Mouse (Mus musculus): ENCODE data around the gene Ctbp2.

The Ctbp2 gene

GRCm38 (mm10) chr7:133039556-133040255 lies 84.4 kb downstream of the Ctbp2 start:
- DNase-seq: no peak

GRCm38 (mm10) chr7:133037618-133038017 lies 86.5 kb downstream of the Ctbp2 start:
- DNase-seq: no peak

- no peak for DNase-seq
These were observed 86.9 kb downstream of the Ctbp2 start for GRCm38 (mm10) chr7:133037217-133037616.

GRCm38 (mm10) chr7:133035901-133036300 lies 88.3 kb downstream of the Ctbp2 start:
- DNase-seq: no peak

- DNase-seq: peak; percentile 10
These were observed 91.5 kb downstream of the Ctbp2 start for GRCm38 (mm10) chr7:133032589-133033203.

- DNase-seq: no peak
These were observed 94.6 kb downstream of the Ctbp2 start for GRCm38 (mm10) chr7:133029496-133030047.

GRCm38 (mm10) chr7:133029004-133029403 lies 95.2 kb downstream of the Ctbp2 start:
- no peak for DNase-seq

- no peak for DNase-seq
These were observed 96.2 kb downstream of the Ctbp2 start for GRCm38 (mm10) chr7:133027930-133028329.

- no peak for DNase-seq
These were observed 99.5 kb downstream of the Ctbp2 start for GRCm38 (mm10) chr7:133024694-133025093.

- no peak for DNase-seq
These were observed 104.6 kb downstream of the Ctbp2 start for GRCm38 (mm10) chr7:133019481-133020020.

GRCm38 (mm10) chr7:133018961-133019360 lies 105.2 kb downstream of the Ctbp2 start:
- DNase-seq: no peak

- DNase-seq: no peak
These were observed 108.6 kb downstream of the Ctbp2 start for GRCm38 (mm10) chr7:133015416-133016070.

- DNase-seq: no peak
These were observed 109.5 kb downstream of the Ctbp2 start for GRCm38 (mm10) chr7:133014631-133015030.

GRCm38 (mm10) chr7:133013923-133014322 lies 110.2 kb downstream of the Ctbp2 start:
- no peak for DNase-seq

- no peak for DNase-seq
These were observed 111.4 kb downstream of the Ctbp2 start for GRCm38 (mm10) chr7:133012637-133013366.

- no peak for DNase-seq
These were observed 112.5 kb downstream of the Ctbp2 start for GRCm38 (mm10) chr7:133011611-133012010.

- no peak for DNase-seq
These were observed 113.0 kb downstream of the Ctbp2 start for GRCm38 (mm10) chr7:133011191-133011590.

GRCm38 (mm10) chr7:133010477-133010876 lies 113.7 kb downstream of the Ctbp2 start:
- no peak for DNase-seq

- DNase-seq: no peak
These were observed 114.5 kb downstream of the Ctbp2 start for GRCm38 (mm10) chr7:133009676-133010075.

GRCm38 (mm10) chr7:133008663-133009062 lies 115.5 kb downstream of the Ctbp2 start:
- DNase-seq: no peak

GRCm38 (mm10) chr7:133007343-133007742 lies 116.8 kb downstream of the Ctbp2 start:
- DNase-seq: no peak

GRCm38 (mm10) chr7:133005772-133006171 lies 118.4 kb downstream of the Ctbp2 start:
- no peak for DNase-seq

- DNase-seq: peak; percentile 77
These were observed 120.7 kb downstream of the Ctbp2 start for GRCm38 (mm10) chr7:133003421-133003820.

Data from thymus, postnatal 14 days (tissue).